Mouse (Mus musculus) neural tube, embryonic 14.5 days (tissue): ENCODE data around the gene Pole2. TPM values are rescaled to one million over a fixed set of nuclear protein-coding genes. Genes with fewer than 3 reads are reported as not detected.
"Not testable (repeated sequence)": the region's sequence is repeated elsewhere in the genome, so short reads cannot be mapped to it uniquely, and the experiment has no call there.

Source experiments
- ATAC-seq: fragments of 200-750 bp; cut with Nextera tagmentation; 2 replicates; pipeline ENCODE4 v1.8.0; 2017; ENCODE audit warnings: low read depth, mild to moderate bottlenecking, moderate TSS enrichment, moderate library complexity
- H3K27ac ChIP-seq: fragments of 300-500 bp; sonication (generic); 2 replicates; pipeline ENCODE4 v1.5.1; 2014; ENCODE audit warnings: low read depth, mild to moderate bottlenecking, control low read depth, low read length, moderate library complexity, mixed read lengths
- H3K27me3 ChIP-seq: fragments of 300-500 bp; sonication (generic); 2 replicates; pipeline ENCODE4 v1.6.1; 2014; ENCODE audit warnings: low read length; ENCODE audit not compliant: control insufficient read depth, insufficient read depth
- H3K36me3 ChIP-seq: fragments of 300-500 bp; sonication (generic); 2 replicates; pipeline ENCODE4 v1.6.1; 2014; ENCODE audit warnings: low read length, mixed read lengths; ENCODE audit not compliant: control insufficient read depth, insufficient read depth
- H3K4me1 ChIP-seq: fragments of 300-500 bp; sonication (generic); 2 replicates; pipeline ENCODE4 v1.6.1; 2014; ENCODE audit warnings: low read length; ENCODE audit not compliant: control insufficient read depth, insufficient read depth
- H3K4me2 ChIP-seq: fragments of 300-500 bp; sonication (generic); 2 replicates; pipeline ENCODE4 v1.6.1; 2014; ENCODE audit warnings: mild to moderate bottlenecking, low read depth, low read length, control low read depth
- H3K4me3 ChIP-seq: fragments of 300-500 bp; sonication (generic); 2 replicates; pipeline ENCODE4 v1.5.1; 2014; ENCODE audit warnings: low read depth, low read length, control low read depth, mixed read lengths
- H3K9ac ChIP-seq: fragments of 300-500 bp; sonication (generic); replicated peaks from 2 replicates; pipeline ENCODE4 v1.6.1; 2014; ENCODE audit warnings: low read depth, mild to moderate bottlenecking, control low read depth, low read length, mixed read lengths
- H3K9me3 ChIP-seq: fragments of 300-500 bp; sonication (generic); 2 replicates; pipeline ENCODE4 v1.6.1; 2016; ENCODE audit warnings: low read length; ENCODE audit not compliant: control insufficient read depth
- WGBS: fragments of 180-500 bp; shearing (Covaris S2); extraction: QIAGEN DNeasy Blood & Tissue Kit; methylation state at CpG from one replicate; pipeline ENCODE4 v1.1.7; 2014; 5-methylcytosine and 5-hydroxymethylcytosine counted together
- polyA plus RNA-seq: library from polyadenylated mRNA; unstranded; fragments of >200 nt; fragmentation: Nextera tagmentation; extraction: Ambion mirVana; gene quantifications from 2 replicates; pipeline ENCODE4 v1.2.1, GENCODE M21; 2014

Gene Pole2
- polyA plus RNA-seq, 1 experiment from 2014 or later = 3.4 TPM

DNA sequence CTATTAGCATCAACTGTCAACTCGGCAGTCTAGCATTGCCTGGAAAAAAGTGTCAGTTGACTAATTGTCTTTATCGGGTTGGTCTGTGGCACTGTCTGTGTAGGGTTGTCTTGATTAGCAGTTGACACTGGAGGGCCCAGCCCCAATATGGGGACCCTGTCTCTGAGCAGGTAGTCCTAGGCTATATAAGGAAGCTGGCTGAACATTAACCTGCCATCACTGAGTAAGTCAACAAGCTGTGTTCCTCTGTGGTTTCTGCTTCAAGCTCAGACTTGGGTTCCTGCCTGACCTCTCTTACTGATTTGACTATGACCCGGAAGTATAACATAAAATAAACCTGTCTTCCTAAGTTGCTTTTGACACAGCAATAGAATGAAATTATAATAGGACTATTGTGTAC lies 52.0 kb downstream of the Pole2 start:
- no peak overlapping the region for H3K4me3 ChIP-seq
- no peaks in the 10 kb centered on the region for H3K27me3 ChIP-seq
- H3K27ac ChIP-seq = no peak overlapping the region
- WGBS = 97% methylated on average over 3 of the region's 3 CpGs
- no peaks in the 10 kb centered on the region for H3K36me3 ChIP-seq
- H3K4me1 ChIP-seq = no peaks in the 10 kb centered on the region
- no peaks in the 10 kb centered on the region for H3K9me3 ChIP-seq
- no peak overlapping the region for H3K9ac ChIP-seq
- H3K4me2 ChIP-seq = no peak overlapping the region
- no peak for ATAC-seq

DNA sequence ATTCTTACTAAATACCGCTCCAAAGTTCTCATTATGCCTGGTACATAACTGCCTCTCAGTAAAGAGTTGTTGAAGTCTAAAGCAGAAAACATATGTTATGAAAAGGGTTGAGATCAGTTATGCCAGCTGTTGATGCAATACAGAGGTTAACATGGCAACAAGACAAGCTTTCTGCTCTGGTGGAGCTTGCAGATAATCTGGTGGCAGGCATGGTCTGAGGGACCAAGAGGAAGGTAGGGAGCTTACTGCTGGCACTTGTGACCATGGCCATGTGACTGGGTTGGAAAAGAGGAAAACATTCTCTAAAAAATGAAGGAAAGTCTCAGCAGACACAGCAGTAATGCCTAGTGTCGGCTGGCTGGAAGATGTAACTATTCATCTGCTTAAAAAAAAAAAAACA lies 56.7 kb downstream of the Pole2 start:
- no peak overlapping the region for H3K27ac ChIP-seq
- no peak overlapping the region for H3K9ac ChIP-seq
- no peaks in the 10 kb centered on the region for H3K27me3 ChIP-seq
- no peak overlapping the region for H3K4me3 ChIP-seq
- no peak for ATAC-seq
- no peaks in the 10 kb centered on the region for H3K36me3 ChIP-seq
- H3K9me3 ChIP-seq = no peaks in the 10 kb centered on the region
- H3K4me1 ChIP-seq = peaks cover 4% of the 10 kb centered on the region
- WGBS = 99% methylated on average over 2 of the region's 2 CpGs
- no peak overlapping the region for H3K4me2 ChIP-seq

DNA sequence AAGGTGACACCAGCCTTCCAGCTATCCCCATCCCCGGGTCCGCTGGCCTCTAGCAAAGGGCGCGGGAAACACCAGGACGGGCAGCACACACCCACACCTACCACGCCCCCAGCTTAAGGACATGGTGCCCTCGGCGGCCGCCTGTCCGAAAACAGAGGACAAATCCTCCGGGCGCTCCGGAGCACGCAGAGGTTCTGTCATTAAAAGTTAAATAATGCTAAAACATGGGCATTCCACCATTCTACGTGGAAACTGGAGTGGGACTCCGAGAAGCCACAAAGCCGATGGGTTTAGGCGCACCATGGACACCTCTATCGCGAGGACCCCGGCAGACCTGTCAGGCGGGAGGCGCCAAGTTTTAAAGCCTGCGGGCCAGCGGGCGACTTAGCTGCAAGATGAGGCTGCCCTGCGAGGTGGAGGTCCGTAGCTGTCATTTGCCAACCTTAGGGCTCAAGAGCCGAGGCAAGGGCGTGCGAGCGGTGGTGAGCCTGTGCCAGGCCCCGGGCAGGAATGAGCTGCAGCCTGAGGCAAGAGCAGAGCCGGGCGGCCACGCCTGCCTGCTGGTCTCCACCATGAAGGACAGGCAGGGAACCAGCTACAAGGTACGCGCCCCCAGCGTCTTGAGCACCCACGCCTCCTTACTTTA lies 59.4 kb downstream of the Pole2 start, which contains the start of gene Lrr1:
Gene Lrr1, plus strand, starts transcription at position 354 of the 646 bp plus-strand sequence.
- Histone ChIP-seq H3K27me3 (no peaks in the 10 kb centered on the region), H3K4me2 (peak within 1 kb of the TSS; percentile 93), H3K4me3 (peak within 1 kb of the TSS; percentile 55), H3K9me3 (no peaks in the 10 kb centered on the region), H3K9ac (peak within 1 kb of the TSS; percentile 62), H3K4me1 (peaks cover 4% of the 10 kb centered on the region), H3K27ac (peak within 1 kb of the TSS; percentile 72), H3K36me3 (no peaks in the 10 kb centered on the region)
- under 1% methylated on average over 40 of the region's 40 CpGs for WGBS
- peak; percentile 95 for ATAC-seq

DNA sequence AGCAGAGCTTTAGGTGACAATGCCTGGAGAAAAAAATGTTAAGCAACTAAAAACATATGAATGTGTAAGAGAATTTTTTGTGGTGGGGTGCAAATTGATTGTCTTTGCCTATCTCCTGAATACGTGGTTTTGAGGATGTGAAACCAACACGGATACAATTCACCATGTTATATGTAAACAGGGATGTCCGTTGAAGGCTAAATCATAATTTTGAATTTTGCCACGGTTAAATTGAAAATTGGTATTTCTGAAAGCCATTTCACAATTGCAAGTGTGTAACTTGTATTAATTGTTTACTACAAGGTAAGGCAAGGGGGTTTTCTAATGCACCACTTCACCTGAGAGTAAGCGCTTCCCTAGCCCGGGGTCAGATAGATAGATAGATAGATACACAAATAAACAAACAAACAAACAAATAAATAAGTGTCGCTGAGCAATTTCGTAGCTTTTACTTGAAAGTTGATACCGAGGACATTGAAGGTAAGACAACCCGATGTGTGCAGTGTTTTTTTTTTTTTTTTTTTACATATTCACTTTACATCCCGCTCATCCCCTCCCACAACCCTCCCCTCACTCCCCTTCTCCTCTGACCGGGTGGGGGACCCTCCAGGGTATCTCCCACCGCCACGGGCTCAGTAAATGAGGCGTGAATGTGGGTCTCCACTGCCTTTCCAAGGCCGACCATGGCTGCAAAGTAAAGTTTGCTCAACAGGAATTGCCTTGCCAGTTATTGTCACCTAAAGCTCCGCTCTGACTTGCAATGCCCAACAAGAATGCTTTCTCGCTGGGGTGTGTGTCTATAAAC lies 60.1 kb downstream of the Pole2 start:
- Histone ChIP-seq H3K27me3 (no peaks in the 10 kb centered on the region), H3K9me3 (no peaks in the 10 kb centered on the region), H3K36me3 (no peaks in the 10 kb centered on the region), H3K4me3 (peak overlapping the region; percentile 55), H3K9ac (peak overlapping the region; percentile 62), H3K27ac (peak overlapping the region; percentile 72), H3K4me2 (peak overlapping the region; percentile 93), H3K4me1 (peaks cover 4% of the 10 kb centered on the region)
- ATAC-seq = peak; percentile 66
- WGBS = 8% methylated on average over 18 of the region's 18 CpGs

DNA sequence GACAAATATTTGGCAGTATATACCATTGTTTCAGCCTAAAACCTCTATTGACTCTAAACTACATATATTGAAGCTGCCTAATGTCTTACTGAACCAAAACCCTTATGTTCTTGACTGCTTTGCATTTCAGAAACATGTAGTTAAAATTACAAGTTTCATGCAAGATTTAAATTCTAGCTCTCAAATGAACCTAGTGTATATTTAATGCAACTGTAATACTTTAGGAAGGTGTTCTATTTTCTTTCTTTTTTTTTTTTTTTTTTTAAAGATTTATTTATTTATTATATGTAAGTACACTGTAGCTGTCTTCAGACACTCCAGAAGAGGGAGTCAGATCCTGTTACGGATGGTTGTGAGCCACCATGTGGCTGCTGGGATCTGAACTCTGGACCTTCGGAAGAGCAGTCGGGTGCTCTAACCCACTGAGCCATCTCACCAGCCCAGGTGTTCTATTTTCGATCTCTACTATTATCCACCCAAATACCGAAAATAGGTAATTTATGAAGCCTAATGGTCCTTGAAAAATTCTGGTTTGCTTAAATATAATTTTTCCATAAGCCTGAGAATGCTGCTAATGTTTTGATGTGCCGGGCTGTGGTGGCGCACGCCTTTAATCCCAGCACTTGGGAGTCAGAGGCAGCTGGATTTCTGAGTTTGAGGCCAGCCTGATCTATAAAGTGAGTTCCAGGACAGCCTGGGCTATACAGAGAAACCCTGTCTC lies 61.0 kb downstream of the Pole2 start:
- H3K27me3 ChIP-seq, H3K4me1 ChIP-seq, H3K4me2 ChIP-seq, H3K4me3 ChIP-seq, H3K9ac ChIP-seq, ATAC-seq, H3K27ac ChIP-seq, H3K36me3 ChIP-seq, H3K9me3 ChIP-seq: not testable (repeated sequence)
- 76% methylated on average over 8 of the region's 8 CpGs for whole genome bisulfite sequencing

DNA sequence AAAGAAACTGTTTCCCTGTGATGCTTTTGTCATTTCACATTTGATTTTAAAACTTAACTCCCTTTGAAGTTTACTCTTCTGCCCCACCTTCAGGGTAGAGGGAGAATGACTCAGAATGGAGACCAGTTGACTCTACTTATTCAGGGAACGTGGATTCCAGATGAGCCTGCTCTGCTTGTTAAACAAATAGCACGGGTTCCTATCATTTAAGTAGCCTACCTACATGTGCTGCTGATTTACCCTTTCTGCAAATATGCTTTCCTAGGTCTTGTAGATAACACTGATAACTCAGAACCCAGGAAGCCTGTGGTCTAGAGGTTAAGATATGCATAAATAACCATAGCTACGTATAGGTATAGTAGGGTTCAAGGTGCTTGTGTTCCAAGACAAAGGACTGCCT lies 63.1 kb downstream of the Pole2 start:
- no peaks in the 10 kb centered on the region for H3K36me3 ChIP-seq
- no peak for ATAC-seq
- 63% methylated on average over 3 of the region's 3 CpGs for WGBS

DNA sequence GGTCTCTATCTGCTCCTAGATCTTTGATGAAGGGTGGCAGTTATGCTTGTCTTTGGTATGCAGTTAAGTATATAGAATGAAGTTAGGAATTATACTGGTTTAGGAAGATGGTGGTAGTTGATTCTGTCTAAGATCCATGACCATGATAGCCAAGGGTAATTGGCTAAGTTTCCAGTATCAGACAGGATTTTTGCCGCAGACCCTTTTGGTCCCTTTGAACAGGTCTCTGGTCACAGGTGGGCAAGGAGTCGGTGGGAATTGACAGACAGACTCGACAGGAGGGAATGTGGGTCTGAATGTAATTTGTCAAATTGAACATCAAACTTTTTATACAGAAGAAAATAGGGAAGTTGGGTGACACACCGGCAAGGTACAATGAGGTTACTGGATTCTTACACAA lies 64.4 kb downstream of the Pole2 start:
- H3K9me3 ChIP-seq, H3K27me3 ChIP-seq, H3K4me1 ChIP-seq, H3K4me2 ChIP-seq, H3K36me3 ChIP-seq, H3K4me3 ChIP-seq, H3K27ac ChIP-seq, ATAC-seq, H3K9ac ChIP-seq: not testable (repeated sequence)
- 78% methylated on average over 4 of the region's 4 CpGs for WGBS

More for the DNA sequence above, 63.1 kb downstream of the Pole2 start:
- no peak overlapping the region for H3K4me2 ChIP-seq
- H3K4me3 ChIP-seq = no peak overlapping the region
- no peaks in the 10 kb centered on the region for H3K27me3 ChIP-seq
- H3K9me3 ChIP-seq = no peaks in the 10 kb centered on the region
- no peak overlapping the region for H3K27ac ChIP-seq
- H3K4me1 ChIP-seq = peaks cover 4% of the 10 kb centered on the region
- no peak overlapping the region for H3K9ac ChIP-seq

DNA sequence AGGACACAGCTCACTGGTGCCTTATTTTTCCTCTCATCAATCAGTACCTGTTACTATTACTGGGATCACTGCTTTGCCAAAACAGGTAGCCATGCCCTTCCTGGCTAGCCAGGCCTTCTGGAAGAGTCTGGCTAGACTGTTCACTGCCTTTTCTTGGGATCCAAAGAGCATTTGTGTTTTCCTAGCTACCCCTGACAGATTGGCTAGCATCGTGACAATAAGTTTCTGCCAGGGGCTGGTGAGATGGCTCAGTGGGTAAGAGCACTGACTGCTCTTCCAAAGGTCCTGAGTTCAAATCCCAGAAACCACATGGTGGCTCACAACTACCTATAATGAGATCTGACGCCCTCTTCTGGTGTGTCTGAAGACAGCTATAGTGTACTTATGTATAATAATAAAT lies 67.3 kb downstream of the Pole2 start:
- not testable (repeated sequence) for ATAC-seq, H3K27ac ChIP-seq, H3K4me3 ChIP-seq, H3K4me2 ChIP-seq, H3K9ac ChIP-seq, H3K9me3 ChIP-seq, H3K4me1 ChIP-seq, H3K27me3 ChIP-seq, H3K36me3 ChIP-seq
- WGBS = 69% methylated on average over 2 of the region's 2 CpGs

DNA sequence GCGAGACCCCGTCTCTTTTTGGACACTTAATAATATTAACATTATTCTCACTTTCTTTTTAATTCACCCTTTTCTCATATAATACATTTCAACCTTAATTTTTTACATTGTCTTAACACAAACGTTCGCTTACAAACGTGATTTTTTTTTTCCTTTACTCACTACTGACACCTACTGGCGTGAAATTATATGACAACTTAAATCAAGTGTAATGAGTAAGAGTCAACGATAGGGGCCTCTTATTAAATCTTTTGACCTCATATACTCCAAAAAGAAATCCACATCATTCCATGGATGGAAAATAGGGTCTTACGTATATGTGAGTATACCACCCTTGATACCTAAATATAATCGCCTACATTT lies 68.4 kb downstream of the Pole2 start:
- ATAC-seq = no peak; the same call in 1 of the 2 replicates
- Histone ChIP-seq H3K4me3 (peak overlapping the region; percentile 16; the same call in 1 of the 2 replicates), H3K9me3 (no peaks in the 10 kb centered on the region), H3K4me2 (no peak overlapping the region), H3K9ac (no peak overlapping the region), H3K27me3 (no peaks in the 10 kb centered on the region), H3K4me1 (peaks cover 8% of the 10 kb centered on the region), H3K27ac (no peak overlapping the region), H3K36me3 (peaks cover 4% of the 10 kb centered on the region; the same call in 1 of the 2 replicates)
- 4% methylated on average over 9 of the region's 9 CpGs for WGBS
